ENCODE assay signal across 18 mouse cellular contexts in the genomic region with DNA sequence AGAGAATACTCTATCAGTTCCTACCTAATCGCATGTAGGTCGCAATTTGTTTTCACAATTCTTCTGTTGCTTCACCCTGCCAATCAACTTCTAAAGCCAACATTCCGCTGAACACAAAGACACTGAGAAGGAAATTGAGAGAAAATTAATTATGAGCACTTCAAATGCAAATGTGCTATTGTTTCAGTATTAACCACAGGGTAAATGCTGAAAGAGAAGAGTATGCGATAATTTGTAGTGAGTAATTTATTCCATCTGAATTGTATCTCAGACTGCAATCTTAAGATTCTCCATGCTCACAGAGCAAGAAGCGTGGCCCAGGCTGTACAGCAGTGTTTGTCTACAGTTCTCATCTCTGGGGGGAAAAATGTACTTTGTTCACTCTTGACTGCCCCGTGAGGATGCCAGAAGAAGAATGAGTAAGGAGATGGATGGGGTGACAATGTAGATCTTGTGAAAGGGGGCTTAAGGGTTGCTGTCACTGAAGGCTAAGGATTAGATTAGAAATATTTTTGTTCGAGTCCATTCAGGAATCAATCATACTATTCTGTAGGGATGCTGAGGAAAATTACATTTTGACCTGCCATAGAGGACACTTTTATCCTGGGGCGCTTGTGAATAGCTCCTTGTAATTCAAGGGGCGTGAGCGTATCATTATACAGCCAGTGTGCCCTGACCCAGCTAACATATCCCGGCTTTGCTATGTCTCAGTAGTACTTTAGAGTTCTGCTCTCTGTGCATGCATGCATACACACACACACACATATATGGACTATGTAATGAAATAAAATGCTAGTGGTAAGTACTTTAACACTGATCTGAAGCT.
A peak's percentile ranks its signal among the peaks of the same experiment; 100 is the strongest.
DNase-seq lines count a peak whose midpoint lies in the region; ATAC-seq lines count a peak whose summit lies in the region.
"Had no signal": no experiment of that assay in that cellular context is flagged by ENCODE, and none has a peak within 500 bp of the region (broad histone marks: within the 10 kb centered on the region; RNA-seq: fewer than 3 reads in every experiment).

No protein-coding gene starts in this region.

- H3K4me1 ChIP-seq in forebrain, embryonic 12.5 days, result peaks cover 12% of the 10 kb centered on the region
- peaks cover 12% of the 10 kb centered on the region for H3K4me1 ChIP-seq in hindbrain, embryonic 12.5 days
- peaks cover 14% of the 10 kb centered on the region; the same call in 1 of the 2 replicates for H3K4me1 ChIP-seq in midbrain, embryonic 14.5 days (ENCODE audit: control insufficient read depth, insufficient read depth, low read length)
- H3K4me1 ChIP-seq: limb, embryonic 15.5 days had no signal

- peak overlapping the region; percentile 53; the same call in 1 of the 2 replicates for H3K27ac ChIP-seq in forebrain, embryonic 12.5 days
- no peak overlapping the region for H3K27ac ChIP-seq in hindbrain, embryonic 12.5 days
- 0 out of 2 replicates have a peak overlapping the region, but pooled peaks have one; percentile 37 for H3K27ac ChIP-seq in midbrain, embryonic 14.5 days (replicated peaks; ENCODE audit: low read depth, low read length)
- H3K27ac ChIP-seq: embryonic facial prominence, embryonic 10.5 days; kidney, postnatal 0 days; limb, embryonic 15.5 days; macrophage had no signal

- WGBS in forebrain, embryonic 12.5 days, result 22% methylated on average over 11 of the region's 11 CpGs
- 36% methylated on average over 11 of the region's 11 CpGs for WGBS in hindbrain, embryonic 12.5 days
- WGBS in midbrain, embryonic 14.5 days, result 23% methylated on average over 11 of the region's 11 CpGs

- H3K4me2 ChIP-seq in forebrain, embryonic 12.5 days, result peak overlapping the region; percentile 1; the same call in 1 of the 2 replicates
- H3K4me2 ChIP-seq in hindbrain, embryonic 12.5 days (replicated peaks), result no peak overlapping the region
- no peak overlapping the region for H3K4me2 ChIP-seq in midbrain, embryonic 14.5 days (ENCODE audit: low read length)
- H3K4me2 ChIP-seq: limb, embryonic 15.5 days had no signal

- H3K36me3 ChIP-seq in forebrain, embryonic 12.5 days (replicated peaks), result no peaks in the 10 kb centered on the region
- no peaks in the 10 kb centered on the region for H3K36me3 ChIP-seq in hindbrain, embryonic 12.5 days
- no peaks in the 10 kb centered on the region for H3K36me3 ChIP-seq in midbrain, embryonic 14.5 days (ENCODE audit: control insufficient read depth, insufficient read depth, low read length)
- H3K36me3 ChIP-seq: embryonic facial prominence, embryonic 10.5 days; limb, embryonic 15.5 days had no signal

- ATAC-seq in forebrain, embryonic 12.5 days (ENCODE audit: low FRiP score), result peak; percentile 67
- peak; percentile 81 for ATAC-seq in hindbrain, embryonic 12.5 days (ENCODE audit: low FRiP score)
- peak; percentile 57; the same call in 1 of the 2 replicates for ATAC-seq in midbrain, embryonic 14.5 days (ENCODE audit: low FRiP score, low TSS enrichment)
- ATAC-seq: liver, postnatal 0 days had no signal

- DNase-seq in Muller cell, postnatal 12 days (ENCODE audit: inconsistent ontology term), result peak; percentile 87
- peak; percentile 53 for DNase-seq in midbrain, embryonic 14.5 days
- DNase-seq in kidney, adult 8-10 months, result no peak
- DNase-seq in MN1 (ENCODE audit: low spot score), result no peak
- no peak for DNase-seq in frontal cortex, postnatal 25 days (ENCODE audit: low spot score in 2 of 2)
- DNase-seq: adrenal gland, postnatal 14 days; cerebellum, adult 9-10 months; heart, adult 18-20 months; liver, postnatal 0 days; right cerebral cortex, postnatal 4 days had no signal

- H3K9me3 ChIP-seq in forebrain, embryonic 12.5 days, result no peaks in the 10 kb centered on the region
- no peaks in the 10 kb centered on the region for H3K9me3 ChIP-seq in hindbrain, embryonic 12.5 days (replicated peaks)
- H3K9me3 ChIP-seq in midbrain, embryonic 14.5 days (ENCODE audit: control insufficient read depth, low read length), result no peaks in the 10 kb centered on the region
- H3K9me3 ChIP-seq: embryonic facial prominence, embryonic 10.5 days; limb, embryonic 15.5 days had no signal

- no peaks in the 10 kb centered on the region for H3K27me3 ChIP-seq in forebrain, embryonic 12.5 days
- no peaks in the 10 kb centered on the region for H3K27me3 ChIP-seq in hindbrain, embryonic 12.5 days
- no peaks in the 10 kb centered on the region for H3K27me3 ChIP-seq in midbrain, embryonic 14.5 days (ENCODE audit: control insufficient read depth, insufficient read depth, low read length)
- H3K27me3 ChIP-seq: limb, embryonic 15.5 days had no signal

- no peak overlapping the region for H3K4me3 ChIP-seq in forebrain, embryonic 12.5 days (replicated peaks)
- no peak overlapping the region for H3K4me3 ChIP-seq in hindbrain, embryonic 12.5 days
- no peak overlapping the region for H3K4me3 ChIP-seq in midbrain, embryonic 14.5 days (replicated peaks; ENCODE audit: low read depth, low read length)
- H3K4me3 ChIP-seq: embryonic facial prominence, embryonic 10.5 days; erythroblast, embryonic 14.5 days; limb, embryonic 15.5 days; myocyte had no signal

- no peak overlapping the region for H3K9ac ChIP-seq in forebrain, embryonic 12.5 days
- H3K9ac ChIP-seq in hindbrain, embryonic 12.5 days, result no peak overlapping the region
- no peak overlapping the region for H3K9ac ChIP-seq in midbrain, embryonic 14.5 days (replicated peaks; ENCODE audit: low read length)
- H3K9ac ChIP-seq: limb, embryonic 15.5 days; liver, postnatal 0 days had no signal

Comparison
In these comparisons a context has a peak if more than half of its experiments do, and no peak if none do; other contexts are left out.
1. DNase-seq: peak in Muller cell, postnatal 12 days (single experiment) and midbrain, embryonic 14.5 days (single experiment); none in kidney, adult 8-10 months (0 of 2), MN1 (single experiment) and frontal cortex, postnatal 25 days (0 of 2).
2. Peak in every context shown above with its lines, with median percentiles within 50 percentile points of each other: ATAC-seq.